Mouse (Mus musculus): ENCODE measurements around the gene Omg.

Omg gene

DNA sequence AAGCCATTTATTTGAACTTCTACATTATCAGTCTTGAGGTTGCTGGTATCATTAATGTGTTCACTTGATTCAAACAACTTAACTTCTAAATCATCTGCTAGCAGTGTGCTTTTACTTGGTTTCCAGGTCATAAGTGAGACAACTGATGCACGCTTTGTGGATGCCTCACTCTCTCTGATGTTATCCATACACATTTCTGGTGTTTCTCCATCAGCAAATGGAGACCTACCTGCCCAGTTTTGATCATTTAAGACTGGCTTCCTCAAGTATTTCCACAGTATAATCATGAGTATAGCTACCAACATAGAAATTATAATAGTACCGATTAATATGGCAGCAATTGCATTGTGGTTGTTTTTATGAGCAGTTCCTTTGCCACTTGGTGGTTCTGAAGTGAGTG lies 11.9 kb upstream of the Omg start:
- no peak for DNase-seq (ENCODE audit: low spot score)

DNA sequence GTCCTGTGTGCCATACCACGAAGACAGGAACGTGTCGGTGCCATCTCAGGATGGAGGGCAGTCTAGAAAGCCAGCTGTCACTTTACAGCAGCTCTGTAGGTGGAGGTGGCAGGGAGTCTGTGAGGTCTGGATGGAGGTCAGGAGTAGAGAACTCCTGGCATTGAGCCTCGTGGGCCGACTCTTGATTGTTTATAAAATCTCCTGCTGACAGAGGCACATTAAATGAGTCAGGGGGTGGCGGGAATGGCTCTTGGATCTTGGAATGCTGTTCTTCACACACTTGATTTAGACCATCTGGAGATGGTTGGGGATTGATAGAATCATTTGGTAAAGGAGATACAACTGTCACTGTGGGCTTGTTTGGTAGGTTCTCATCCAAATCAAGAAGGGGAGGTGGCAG lies 11.4 kb upstream of the Omg start:
- no peak for DNase-seq (ENCODE audit: low spot score)

DNA sequence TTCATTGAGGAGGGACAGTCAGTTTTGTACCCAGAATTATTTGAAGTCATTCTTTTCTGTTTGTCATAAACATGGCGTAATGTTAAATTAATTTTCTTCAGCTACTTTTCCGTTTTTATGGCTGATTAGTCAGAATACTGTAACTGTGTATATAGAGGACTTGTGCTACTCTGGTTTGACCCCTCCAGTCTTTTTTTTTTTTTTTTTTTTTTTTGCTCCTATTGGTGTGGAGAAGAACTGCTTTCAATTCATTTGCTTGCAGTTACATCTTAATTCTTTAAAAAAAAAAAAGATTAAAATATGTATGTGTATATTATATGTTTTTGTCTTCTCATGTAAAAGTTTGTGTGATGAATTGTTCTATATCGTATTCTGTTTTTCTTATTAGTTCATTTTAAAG lies 8.1 kb upstream of the Omg start:
- no peak for DNase-seq (ENCODE audit: low spot score)

DNA sequence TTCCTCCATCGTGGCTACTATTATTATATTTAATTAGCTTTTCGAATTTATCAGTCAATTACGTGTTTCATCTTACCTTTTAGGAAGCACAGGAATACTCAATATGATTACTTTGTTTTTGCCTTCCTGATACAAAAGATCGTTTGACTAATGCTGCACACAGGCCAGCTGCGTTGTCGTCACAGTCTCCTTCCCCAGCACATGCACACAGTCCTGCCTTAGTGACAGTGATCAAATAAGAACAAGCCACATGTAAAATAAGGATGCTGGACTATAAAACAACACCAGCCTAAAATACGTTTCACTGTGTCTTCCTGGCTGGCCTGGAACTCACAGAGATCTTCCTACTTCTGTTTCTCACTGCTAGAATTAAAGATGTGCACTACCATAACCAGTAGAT lies 622 bp upstream of the Omg start:
- DNase-seq (ENCODE audit: low spot score): no peak

DNA sequence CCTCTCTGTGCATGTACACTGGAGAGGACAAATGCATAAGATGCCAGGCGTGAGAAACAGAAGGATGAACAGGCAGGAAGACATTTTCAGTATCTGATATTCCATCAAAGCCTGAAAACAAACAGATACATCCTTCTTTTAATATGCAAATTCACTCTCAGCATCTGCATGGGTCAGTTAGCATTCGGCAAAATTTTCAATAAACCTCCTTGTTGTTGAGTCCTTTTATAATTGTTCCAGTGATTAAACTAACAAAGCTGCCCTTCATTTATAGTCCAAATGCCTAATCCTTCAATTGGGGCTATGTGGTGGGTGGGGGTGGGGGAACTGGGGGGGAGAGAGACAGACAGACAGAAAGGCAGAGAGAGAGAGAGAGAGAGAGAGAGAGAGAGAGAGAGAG lies 967 bp downstream of the Omg start:
- DNase-seq (ENCODE audit: low spot score): no peak

DNA sequence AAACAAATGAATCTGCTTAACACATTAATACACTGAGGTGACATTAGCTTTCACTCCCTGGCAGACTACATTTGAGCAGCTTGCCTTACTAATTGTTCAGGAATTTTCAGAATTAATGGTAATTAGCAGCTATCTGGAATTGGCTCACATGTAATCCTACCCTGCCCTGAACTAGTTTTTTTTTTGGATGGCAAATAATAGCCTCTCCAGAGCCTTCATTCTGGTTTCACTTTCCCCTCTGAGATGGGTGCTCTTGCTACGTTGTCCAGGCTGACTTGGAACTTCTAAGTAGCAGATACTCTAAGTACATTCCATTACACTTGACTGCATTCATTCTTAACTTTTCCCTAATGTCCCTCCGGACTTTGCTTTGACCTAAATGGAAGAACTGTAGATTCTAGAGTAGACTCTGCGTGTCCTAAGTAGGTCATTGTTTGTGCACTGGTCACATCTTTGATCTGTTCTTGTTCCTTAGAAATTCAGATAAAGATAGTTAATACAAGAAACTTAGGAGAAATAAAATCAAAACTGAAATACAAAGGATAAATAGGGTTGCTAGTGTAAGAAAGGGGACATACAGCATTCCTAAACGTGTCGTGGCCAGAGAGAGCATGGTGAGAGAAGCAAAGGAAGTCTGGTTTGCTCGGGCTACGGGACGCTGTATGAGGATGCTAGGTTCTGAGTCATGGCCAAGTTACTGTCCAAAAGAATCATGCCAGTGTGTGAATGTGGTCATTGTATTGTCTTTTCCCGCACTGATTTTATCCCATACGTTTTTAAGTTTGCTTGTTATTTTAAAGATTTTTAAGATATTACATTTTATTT lies 8.7 kb downstream of the Omg start:
- DNase-seq (ENCODE audit: low spot score): no peak

DNA sequence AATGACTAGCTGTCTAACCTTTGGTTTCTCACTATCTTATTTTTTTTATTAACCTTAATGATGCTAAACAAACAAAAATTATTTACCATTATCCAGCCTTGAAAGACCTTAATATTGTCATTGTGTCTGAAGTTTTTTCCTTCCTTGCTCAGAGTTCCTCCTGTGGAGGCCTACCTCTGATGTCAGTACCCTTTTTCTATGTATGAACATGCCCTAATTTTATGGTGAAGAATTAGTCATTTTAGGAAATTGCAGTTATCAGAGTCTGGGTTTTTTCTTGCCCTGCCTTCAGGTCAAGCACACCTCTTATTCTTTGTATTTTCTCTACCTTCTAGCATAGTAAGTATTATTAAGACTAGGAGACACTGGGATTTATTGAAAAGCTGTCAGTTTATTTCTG lies 19.2 kb downstream of the Omg start:
- no peak for DNase-seq (ENCODE audit: low spot score)

DNA sequence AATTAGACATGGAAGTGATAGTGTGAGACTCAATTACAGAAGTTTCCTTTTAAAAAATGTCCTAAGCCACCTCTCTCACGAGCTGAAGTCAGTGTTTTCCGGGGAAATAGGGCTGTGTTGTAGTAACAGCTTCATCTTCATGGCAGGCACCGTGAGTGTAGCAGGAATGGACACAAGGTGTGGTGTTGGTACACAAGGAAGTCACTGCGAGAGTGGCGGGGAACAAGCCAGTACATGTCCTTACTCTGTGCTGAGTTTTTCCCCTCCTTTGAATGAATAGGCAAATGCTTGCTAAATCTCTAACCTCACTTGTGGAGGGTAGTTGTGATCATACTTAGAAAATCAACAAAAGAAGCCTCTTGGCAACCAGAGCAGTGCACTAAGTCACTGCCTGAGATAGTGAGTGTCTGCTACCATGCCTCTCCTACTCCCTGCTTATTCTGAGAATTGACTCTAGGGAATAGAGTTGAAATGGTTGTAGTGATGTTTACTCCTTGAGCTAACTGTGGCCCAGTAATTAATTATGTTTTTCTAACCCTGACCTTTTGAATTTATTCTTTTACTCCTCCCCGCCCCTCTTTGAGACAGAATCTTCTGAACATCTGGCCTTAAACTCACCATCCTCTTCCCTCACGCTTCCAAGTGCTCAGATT lies 19.9 kb downstream of the Omg start:
- DNase-seq (ENCODE audit: low spot score): no peak

DNA sequence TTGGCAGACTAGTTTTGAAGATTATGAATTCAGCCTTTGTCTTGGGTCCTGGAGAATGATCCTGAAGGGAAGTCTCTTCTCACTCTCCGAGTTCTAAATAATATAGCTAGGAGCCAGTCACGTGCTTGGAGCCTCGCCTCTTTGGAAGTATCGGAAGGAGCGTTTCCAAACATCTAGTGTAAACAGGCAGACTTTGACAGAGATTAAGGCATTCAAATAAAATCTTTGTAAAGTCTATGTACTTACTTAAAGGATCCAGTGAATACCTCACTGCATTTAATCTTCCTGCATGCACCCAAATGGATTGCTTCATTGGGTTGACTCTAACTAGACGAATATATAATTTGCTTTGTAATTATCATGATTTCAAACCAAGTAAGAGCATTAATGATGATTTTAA lies 20.5 kb downstream of the Omg start:
- no peak for DNase-seq (ENCODE audit: low spot score)

DNA sequence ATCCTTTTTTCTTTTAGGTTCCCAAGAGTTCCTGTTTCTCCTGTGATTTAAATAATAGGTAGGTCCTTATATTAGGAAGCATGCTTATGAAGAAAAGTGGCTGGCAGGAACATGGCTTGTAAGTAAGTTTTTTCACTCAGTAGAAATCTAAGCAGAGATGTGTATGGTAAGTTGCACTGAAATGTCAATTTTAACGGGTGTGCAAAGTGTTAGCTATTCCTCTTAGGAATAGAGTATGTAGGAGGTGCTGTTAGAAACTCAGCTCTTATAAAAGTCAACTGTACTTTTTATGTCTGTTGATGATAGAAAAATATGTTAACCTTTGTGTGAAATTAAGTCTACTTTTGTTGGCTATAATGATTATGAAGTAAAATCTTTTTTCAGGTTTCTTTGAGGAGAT lies 35.8 kb downstream of the Omg start:
- DNase-seq (ENCODE audit: low spot score): no peak

DNA sequence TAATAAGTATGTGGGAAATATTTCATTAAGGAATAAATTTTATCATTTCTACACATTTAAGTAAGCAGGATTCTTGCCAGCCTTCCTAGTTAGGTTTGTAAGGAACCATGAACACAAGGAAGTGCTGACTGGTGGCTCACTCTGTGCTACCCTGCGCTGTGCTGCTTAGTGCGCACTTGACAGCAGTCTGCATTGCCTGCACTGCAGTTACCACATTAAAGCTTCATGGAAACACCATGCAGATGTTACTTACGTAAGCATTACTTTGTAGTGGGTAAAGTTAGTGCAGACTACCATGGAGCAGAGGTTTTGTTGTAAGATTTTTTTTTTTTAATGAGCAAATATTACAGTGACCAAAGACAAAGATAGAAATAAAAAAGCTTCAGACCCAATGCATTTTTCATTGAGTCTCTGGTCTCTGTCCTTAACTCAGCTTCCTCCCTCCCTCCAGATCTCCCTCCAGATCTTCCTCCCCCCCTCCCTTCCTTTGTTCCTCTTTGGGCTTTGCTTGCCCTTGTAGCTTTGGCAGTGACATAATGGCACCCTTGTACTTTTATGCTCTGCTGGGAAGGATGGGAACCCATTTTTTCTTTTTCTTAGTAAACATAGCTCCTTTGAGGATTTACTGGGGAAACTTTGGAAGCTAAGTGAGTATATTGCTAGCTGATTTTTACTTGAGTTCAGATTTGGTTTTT lies 43.0 kb downstream of the Omg start:
- DNase-seq (ENCODE audit: low spot score): no peak

DNA sequence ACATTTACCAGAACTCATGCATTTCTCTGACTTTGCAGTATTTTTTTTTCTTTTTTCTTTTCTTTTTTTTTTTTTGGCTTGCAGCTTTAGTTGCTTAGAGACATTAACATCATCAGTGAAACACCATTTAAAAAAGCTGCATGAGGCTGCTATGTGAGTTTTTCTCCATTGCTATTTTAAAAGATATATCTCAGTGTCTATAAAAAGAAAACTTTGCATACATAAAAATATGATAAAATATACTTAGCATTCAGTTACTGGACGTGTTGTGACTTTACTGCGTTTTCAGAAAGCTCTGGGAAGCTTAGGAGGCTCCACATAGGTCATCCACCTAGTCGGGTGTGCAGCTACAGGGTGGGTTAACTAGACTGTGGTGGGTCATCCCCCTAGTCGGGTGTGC lies 44.0 kb downstream of the Omg start:
- no peak for DNase-seq (ENCODE audit: low spot score)

DNA sequence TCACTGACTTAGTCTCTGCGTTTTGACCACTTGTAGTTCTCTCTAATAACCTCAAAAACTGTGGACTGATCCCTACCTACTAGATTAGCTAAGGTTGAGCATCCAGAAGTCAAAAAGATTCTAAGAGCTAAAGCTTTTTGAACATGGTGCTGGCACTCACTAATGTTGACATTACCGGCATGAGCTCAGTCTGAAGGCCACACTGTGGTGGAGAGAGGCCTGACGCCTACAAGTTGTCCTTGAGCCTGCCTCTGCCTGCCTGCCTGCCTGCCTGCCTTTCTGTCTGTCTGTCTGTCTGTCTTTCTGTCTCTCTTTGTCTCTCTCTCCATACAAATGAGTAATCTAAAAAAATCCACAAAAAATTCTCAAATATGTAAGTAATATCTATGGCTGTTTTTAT lies 46.0 kb downstream of the Omg start:
- no peak for DNase-seq (ENCODE audit: low spot score)

DNA sequence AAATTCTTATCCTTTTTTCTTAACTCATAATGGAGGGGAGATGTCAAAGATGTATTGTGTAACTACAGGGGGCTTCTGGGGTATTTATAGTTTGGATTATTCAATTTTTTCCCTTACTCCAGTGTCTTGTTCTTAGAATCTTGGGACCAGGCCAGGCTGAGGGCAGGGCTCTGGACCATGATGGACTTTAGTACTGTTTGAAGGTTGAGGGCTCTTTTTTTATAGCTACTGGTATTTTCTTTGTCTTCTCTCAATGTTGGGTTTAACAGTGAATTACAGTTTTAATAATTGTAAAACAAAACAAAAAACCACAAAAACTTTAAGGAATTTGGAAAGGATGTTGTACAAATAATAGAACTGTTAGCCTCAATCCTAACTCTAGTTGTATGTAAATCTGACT lies 50.9 kb downstream of the Omg start:
- no peak for DNase-seq (ENCODE audit: low spot score)
